Mouse (Mus musculus): ENCODE data around the gene Nacc1. TPM values are rescaled to one million over a fixed set of nuclear protein-coding genes. Genes with fewer than 3 reads are reported as not detected.

Nacc1 gene
- polyA plus RNA-seq, 1 experiment from 2014 or later = 12.3 TPM

DNA sequence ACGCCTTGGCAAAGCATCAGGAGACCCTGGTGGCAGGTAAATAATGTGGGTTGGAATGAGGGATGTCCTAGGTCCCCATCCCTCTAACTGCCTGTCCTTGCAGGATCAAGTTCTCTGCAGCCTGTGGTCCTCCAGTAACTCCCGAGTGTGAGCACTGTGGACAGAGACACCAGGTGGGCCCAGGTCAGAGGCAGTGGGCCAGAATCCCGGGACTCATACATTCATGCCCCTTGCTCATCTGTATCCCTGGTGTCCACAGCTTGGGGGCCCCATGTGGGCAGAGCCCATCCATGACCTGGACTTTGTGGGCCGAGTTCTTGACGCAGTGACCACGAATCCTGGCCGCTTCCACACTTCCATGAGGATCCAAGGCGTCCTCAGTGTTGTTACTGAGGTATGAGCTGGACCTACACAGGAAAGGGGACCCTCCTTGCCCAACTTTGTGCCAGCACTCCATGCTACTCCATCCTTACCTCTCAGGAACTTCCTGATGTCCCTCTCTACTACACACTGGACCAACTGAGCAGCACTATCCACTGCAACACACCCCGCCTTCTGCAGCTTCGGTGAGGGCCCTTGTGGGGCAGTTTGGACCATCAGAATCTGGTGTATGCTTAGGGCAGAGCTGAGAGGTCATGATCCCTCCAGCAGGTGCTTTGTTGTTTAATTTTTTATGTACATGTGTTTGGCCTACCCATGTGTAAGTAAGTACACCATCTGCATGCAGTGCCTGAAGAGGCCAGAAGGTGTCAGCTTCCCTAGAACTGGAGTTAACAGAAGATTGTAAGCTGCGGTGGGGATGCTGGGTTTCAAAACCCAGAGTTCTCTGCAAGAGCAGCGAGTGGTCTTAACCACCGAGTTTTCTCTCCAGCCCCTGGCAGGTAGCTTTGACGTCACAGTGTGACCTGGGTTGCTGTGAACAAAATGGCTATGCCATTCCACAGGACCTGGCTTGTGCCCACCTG lies 9.8 kb upstream of the Nacc1 start:
- Histone ChIP-seq H3K4me2 (no peak overlapping the region), H3K4me3 (replicated peaks) (no peak overlapping the region), H3K9ac (replicated peaks) (no peak overlapping the region), H3K36me3 (peaks cover 47% of the 10 kb centered on the region), H3K27me3 (replicated peaks) (peaks cover 13% of the 10 kb centered on the region), H3K27ac (replicated peaks) (no peak overlapping the region), H3K4me1 (0 out of 2 replicates have a peak, but pooled peaks cover 8% of the 10 kb centered on the region), H3K9me3 (replicated peaks) (no peaks in the 10 kb centered on the region)
- 90% methylated on average over 14 of the region's 14 CpGs for WGBS
- no peak for ATAC-seq (ENCODE audit: low FRiP score)

DNA sequence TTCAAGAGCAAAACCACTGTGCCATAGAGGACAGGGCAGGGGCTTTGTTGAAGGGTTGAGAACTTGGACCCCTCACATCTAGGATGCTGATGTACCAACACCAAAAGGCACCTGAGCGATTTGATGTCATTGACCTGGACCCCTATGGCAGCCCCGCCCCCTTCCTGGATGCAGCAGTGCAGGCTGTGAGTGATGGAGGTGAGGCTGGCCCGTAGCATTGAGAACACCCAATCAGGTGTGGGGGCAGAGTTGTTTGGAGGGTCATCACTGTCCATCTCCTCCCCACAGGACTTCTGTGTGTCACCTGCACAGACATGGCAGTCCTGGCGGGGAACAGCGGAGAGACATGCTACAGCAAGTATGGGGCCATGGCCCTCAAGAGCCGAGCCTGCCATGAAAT lies 7.5 kb upstream of the Nacc1 start:
- Histone ChIP-seq H3K27me3 (replicated peaks) (no peaks in the 10 kb centered on the region), H3K36me3 (peaks cover 62% of the 10 kb centered on the region), H3K9me3 (replicated peaks) (no peaks in the 10 kb centered on the region), H3K4me2 (no peak overlapping the region), H3K4me1 (peaks cover 12% of the 10 kb centered on the region), H3K4me3 (replicated peaks) (no peak overlapping the region), H3K27ac (replicated peaks) (no peak overlapping the region), H3K9ac (replicated peaks) (no peak overlapping the region)
- 94% methylated on average over 6 of the region's 6 CpGs for WGBS
- no peak for ATAC-seq (ENCODE audit: low FRiP score)

DNA sequence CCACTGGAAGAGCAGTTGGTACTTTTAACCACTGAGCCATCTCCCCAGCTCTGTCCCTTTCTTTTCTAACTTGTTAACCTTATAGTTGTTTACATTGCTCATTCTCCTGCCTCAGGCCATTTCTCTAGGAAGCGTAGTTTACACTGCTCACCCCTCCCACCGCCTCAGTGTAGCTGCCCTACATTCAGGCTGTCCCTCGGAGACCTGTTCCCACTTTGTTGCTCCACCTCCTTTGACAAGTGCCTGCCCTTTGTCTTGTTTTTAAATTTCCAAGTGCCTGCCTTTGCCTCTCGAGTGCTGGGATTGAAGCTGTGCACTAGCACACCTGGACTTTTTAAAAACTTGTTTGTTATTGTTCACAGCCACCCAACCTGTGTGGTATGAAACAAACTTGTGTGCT lies 5.7 kb upstream of the Nacc1 start:
- Histone ChIP-seq H3K9me3 (replicated peaks) (no peaks in the 10 kb centered on the region), H3K36me3 (peaks cover 47% of the 10 kb centered on the region), H3K4me1 (peaks cover 21% of the 10 kb centered on the region), H3K4me2 (no peak overlapping the region), H3K27me3 (replicated peaks) (no peaks in the 10 kb centered on the region), H3K4me3 (replicated peaks) (no peak overlapping the region), H3K9ac (replicated peaks) (no peak overlapping the region), H3K27ac (replicated peaks) (no peak overlapping the region)
- 79% methylated on average over 4 of the region's 4 CpGs for WGBS
- ATAC-seq (ENCODE audit: low FRiP score) = no peak

DNA sequence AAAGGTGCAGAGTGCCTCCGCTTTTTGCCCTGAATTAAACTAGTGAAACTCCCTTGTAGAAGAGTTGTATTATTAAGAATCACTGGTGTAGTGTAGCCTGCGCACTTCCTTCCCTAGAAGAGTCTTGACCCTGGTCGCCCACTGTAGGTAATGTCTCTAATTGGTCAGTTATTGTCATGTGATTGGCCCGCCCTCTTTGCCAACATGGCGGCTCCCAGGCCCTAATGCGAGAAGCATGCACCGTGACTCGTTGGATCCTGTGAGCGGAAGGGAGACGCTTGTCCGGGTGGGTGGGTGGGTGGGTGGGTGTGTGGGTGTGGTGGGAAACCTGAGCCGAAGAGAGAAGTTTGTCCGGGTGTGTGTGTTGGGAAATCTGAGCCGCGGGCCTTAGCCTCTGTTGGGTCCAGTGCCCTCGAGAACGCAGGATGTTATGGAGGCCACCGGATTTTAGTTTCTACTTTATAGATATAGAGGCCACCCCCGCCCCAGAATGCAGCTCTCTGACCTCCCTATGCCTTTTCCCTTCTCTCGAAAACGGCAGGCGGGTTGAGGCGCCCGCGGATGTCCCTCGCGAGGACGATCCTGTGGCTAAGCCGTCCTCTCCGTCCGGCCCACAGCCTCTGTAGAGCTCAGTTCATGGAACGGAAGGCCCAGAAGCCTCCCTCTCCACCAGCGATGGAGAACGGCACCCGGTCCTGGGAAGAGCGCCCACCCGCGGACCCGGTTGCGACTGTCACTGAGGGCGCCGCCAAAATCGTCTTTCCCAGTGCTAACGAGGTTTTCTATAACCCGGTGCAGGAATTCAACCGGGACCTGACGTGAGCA lies 1.6 kb upstream of the Nacc1 start:
- Histone ChIP-seq H3K4me1 (peaks cover 51% of the 10 kb centered on the region), H3K4me2 (peak overlapping the region; percentile 91), H3K36me3 (peaks cover 25% of the 10 kb centered on the region), H3K27me3 (replicated peaks) (no peaks in the 10 kb centered on the region), H3K4me3 (replicated peaks) (peak overlapping the region; percentile 68), H3K9ac (replicated peaks) (peak overlapping the region; percentile 52), H3K9me3 (replicated peaks) (no peaks in the 10 kb centered on the region), H3K27ac (replicated peaks) (peak overlapping the region; percentile 45)
- WGBS = under 1% methylated on average over 47 of the region's 47 CpGs
- peak; percentile 87 for ATAC-seq (ENCODE audit: low FRiP score)

DNA sequence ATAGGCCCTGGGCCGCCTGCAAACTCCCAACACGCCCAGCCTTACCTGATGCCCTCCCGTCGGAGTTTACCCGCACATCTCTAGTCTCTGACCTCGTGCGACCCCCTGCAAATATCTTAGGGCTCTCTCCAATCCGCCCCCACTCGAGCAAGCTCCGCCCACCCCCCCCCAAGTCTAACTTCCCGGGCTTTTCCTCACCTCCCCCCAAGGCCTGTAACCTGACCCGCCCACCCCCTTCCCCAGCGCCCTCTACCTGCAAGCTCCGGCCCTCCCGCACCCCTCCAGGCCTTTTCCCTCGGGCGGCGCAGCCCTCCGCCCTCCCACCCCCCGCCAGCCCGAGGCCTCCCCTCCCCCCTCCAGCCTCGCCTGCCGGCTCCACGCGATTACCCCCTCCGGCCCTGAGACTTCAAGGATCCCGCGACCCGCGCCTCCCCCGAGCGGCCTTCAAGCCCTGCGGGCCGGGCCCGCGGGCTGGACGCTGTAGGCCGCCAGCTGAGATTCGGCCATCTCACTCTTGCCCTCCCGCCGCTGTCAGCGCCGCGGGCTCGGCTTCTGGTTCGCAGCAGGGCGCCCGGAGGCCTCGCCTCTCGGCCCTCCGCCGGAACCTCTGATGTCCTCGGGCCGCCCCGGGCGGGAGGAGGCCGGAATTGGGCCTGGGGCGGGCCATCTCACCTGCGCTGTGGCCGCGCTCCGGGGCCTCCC lies 508 bp downstream of the Nacc1 start:
- under 1% methylated on average over 48 of the region's 62 CpGs for WGBS
- peak overlapping the region; percentile 99 for H3K4me3 ChIP-seq (replicated peaks)
- no peaks in the 10 kb centered on the region for H3K27me3 ChIP-seq (replicated peaks)
- peak; percentile 18 for ATAC-seq (ENCODE audit: low FRiP score)
- peak overlapping the region; percentile 99 for H3K9ac ChIP-seq (replicated peaks)
- H3K27ac ChIP-seq (replicated peaks) = peak overlapping the region; percentile 88
- H3K9me3 ChIP-seq (replicated peaks) = no peaks in the 10 kb centered on the region
- peaks cover 16% of the 10 kb centered on the region for H3K36me3 ChIP-seq
- H3K4me2 ChIP-seq = peak overlapping the region; percentile 76
- peaks cover 63% of the 10 kb centered on the region for H3K4me1 ChIP-seq

DNA sequence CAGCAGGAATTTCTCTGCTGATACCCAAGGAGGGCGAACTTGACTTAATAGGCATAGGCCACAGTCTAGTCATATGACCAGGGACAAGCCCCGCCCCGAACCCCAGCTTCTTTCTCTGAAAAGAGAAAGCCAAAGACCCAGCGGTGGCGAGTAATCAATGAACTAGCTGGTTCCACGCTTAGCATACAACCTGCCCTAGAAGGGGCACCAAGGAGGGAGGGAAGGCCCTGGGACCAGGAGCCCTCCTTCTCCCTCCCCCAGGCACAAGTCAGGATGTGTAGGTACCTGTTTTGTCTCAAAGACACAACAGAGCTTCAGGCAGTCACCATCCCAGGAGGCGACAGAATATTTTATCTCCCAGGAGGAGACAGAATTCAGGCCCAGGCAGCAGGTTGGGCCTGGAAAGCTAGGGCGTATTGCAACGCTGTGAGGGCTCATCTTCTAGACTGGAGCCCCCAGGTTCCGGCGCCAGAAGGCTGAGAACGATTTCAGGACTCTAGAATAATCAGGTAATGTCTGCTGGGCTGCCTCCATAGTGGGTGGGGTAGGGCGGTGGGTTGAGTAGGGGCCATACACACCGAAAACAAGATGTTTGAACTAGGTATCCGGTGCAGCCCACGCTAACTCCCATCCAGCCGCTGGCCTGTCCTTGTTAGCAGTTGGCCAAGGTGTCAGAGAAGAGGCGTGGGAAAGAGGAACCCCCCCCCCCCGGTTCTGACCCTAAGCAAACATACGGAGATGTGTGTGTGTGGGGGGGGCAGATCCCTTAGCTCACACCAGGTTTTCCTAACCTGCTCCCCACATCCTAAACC lies 1.3 kb downstream of the Nacc1 start, which contains the start of gene Trmt1:
Gene Trmt1, plus strand, starts transcription at position 117 of the 812 bp plus-strand sequence.
- H3K9ac ChIP-seq (replicated peaks) = peak within 1 kb of the TSS; percentile 99
- peak within 1 kb of the TSS; percentile 88 for H3K27ac ChIP-seq (replicated peaks)
- peaks cover 64% of the 10 kb centered on the region for H3K4me1 ChIP-seq
- H3K9me3 ChIP-seq (replicated peaks) = no peaks in the 10 kb centered on the region
- H3K4me3 ChIP-seq (replicated peaks) = peak within 1 kb of the TSS; percentile 99
- WGBS = 9% methylated on average over 20 of the region's 20 CpGs
- 0 out of 2 replicates have a peak, but pooled peaks have one; percentile 10 for ATAC-seq (ENCODE audit: low FRiP score)
- H3K36me3 ChIP-seq = peaks cover 13% of the 10 kb centered on the region
- H3K4me2 ChIP-seq = peak within 1 kb of the TSS; percentile 76
- no peaks in the 10 kb centered on the region for H3K27me3 ChIP-seq (replicated peaks)

DNA sequence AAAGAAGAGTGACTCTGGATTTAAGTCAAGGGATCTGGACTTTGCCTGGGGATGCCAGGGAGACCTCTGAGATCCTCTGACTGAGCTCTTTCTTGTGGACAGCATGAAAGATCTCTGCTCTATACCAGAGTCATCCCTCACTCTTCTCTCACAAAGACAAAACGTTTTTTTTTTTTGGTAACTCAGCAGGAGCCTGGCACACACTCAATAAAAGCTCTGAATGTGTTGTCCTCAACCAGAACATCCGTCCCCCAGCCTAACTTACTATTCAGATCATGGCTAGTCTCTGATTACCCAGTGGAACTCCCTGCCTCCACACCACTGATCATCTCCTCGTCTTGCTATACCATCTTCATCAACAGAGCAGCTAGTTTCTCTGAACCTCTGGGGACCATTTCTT lies 3.1 kb downstream of the Nacc1 start:
- H3K27ac ChIP-seq (replicated peaks) = 0 out of 2 replicates have a peak overlapping the region, but pooled peaks have one; percentile 55
- 24% methylated on average over 3 of the region's 3 CpGs for WGBS
- no peaks in the 10 kb centered on the region for H3K27me3 ChIP-seq (replicated peaks)
- no peak overlapping the region for H3K4me2 ChIP-seq
- no peak for ATAC-seq (ENCODE audit: low FRiP score)
- H3K4me1 ChIP-seq = peaks cover 50% of the 10 kb centered on the region
- no peak overlapping the region for H3K9ac ChIP-seq (replicated peaks)
- H3K9me3 ChIP-seq (replicated peaks) = no peaks in the 10 kb centered on the region
- 0 out of 2 replicates have a peak, but pooled peaks cover 5% of the 10 kb centered on the region for H3K36me3 ChIP-seq
- no peak overlapping the region for H3K4me3 ChIP-seq (replicated peaks)

DNA sequence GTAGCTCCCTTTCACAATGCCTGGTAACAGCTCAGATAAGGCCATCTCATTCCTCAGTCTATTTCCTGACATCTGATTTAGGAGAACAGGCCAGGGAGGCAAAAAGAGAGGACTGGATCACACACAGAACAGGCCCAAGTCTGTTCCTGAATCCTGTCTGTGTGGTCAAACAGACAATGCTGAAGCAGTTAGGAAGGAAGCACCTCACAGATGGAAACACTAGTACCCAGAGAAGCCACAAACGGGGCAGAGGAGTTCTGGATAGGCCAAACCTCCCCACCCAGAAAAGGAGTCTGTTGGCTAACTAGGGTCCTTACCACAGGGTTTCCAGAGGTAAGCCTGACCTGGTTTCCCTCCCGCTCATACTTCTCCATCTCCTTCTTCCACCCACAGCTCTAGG lies 5.4 kb downstream of the Nacc1 start:
- no peak for ATAC-seq (ENCODE audit: low FRiP score)
- H3K9ac ChIP-seq (replicated peaks) = no peak overlapping the region
- H3K27me3 ChIP-seq (replicated peaks) = no peaks in the 10 kb centered on the region
- peaks cover 38% of the 10 kb centered on the region for H3K4me1 ChIP-seq
- peaks cover 5% of the 10 kb centered on the region; the same call in 1 of the 2 replicates for H3K36me3 ChIP-seq
- no peak overlapping the region for H3K27ac ChIP-seq (replicated peaks)
- no peak overlapping the region for H3K4me3 ChIP-seq (replicated peaks)
- H3K4me2 ChIP-seq = no peak overlapping the region
- 85% methylated on average over 2 of the region's 2 CpGs for WGBS
- no peaks in the 10 kb centered on the region for H3K9me3 ChIP-seq (replicated peaks)

DNA sequence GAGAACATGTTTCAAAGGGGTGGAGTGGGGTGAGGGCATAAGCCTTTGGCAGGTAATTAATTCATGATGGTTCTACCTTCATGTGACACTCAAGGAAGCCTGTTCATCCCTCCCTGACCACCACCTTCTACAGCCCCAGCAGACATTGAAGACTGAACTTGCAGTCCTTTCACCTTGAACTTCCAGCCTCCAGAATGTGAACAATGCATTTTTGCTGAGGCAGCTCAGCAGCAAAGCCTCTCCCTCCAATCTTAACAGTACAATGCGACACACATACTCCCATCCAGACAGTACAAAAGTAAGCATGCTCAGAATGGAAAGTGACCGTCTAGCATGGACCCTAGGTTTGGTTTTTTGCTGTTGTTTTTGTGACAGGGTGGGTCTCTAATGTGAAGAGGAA lies 6.2 kb downstream of the Nacc1 start:
- ATAC-seq (ENCODE audit: low FRiP score) = no peak
- Histone ChIP-seq H3K4me1 (peaks cover 34% of the 10 kb centered on the region), H3K4me3 (replicated peaks) (no peak overlapping the region), H3K9ac (replicated peaks) (no peak overlapping the region), H3K9me3 (replicated peaks) (no peaks in the 10 kb centered on the region), H3K4me2 (no peak overlapping the region), H3K36me3 (peaks cover 9% of the 10 kb centered on the region), H3K27ac (replicated peaks) (no peak overlapping the region), H3K27me3 (replicated peaks) (no peaks in the 10 kb centered on the region)
- 78% methylated on average over 2 of the region's 2 CpGs for WGBS

DNA sequence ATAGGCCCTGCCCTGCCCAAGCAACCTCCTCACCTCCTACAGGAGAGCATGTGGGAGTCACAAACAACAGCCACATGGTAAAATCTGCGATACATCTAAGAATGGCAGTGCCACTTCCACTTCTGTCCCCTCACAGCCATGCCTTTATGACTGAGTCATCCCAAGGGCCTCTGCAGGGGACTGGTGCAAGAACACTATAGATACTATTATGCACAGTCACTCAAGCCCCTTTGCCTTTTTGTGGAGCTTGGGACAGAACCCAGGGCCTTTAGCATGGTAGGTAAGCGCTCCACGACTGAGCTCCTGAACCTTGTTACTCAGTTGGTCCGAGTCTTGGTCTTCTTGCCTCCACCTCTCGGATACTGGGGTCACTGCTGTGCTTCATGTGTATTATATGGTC lies 10.4 kb downstream of the Nacc1 start:
- Histone ChIP-seq H3K27me3 (replicated peaks) (no peaks in the 10 kb centered on the region), H3K4me1 (peaks cover 3% of the 10 kb centered on the region; the same call in 1 of the 2 replicates), H3K9ac (replicated peaks) (no peak overlapping the region), H3K9me3 (replicated peaks) (no peaks in the 10 kb centered on the region), H3K4me2 (no peak overlapping the region), H3K27ac (replicated peaks) (no peak overlapping the region), H3K36me3 (peaks cover 47% of the 10 kb centered on the region), H3K4me3 (replicated peaks) (no peak overlapping the region)
- ATAC-seq (ENCODE audit: low FRiP score) = no peak
- WGBS = 96% methylated on average over 5 of the region's 5 CpGs

All from neural tube, embryonic 15.5 days (tissue).